Mouse (Mus musculus): Measurements from ENCODE around the gene Plcb4.

DNA sequence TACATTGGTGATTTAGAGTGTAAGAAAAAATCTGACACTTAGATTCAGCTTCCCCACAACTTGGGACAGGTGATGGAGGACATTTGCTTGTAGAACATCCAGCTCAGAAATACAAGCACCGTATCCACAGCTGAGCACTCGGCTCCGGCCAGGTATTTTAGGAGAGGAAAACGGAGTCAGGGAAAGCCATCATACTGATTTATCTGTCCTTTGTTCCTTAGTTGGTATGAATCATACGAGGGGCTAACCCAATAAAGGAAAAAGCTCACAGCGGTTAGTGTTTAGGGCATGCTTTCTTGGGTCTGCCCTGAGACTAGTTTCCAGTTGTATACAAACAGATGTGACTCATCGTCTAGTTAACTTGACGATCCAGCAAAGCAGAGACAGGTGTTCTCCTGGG, 110.9 kb downstream of the Plcb4 start:
- no peak for TF ChIP-seq CTCF (conservative IDR thresholded peaks at IDR 0.05; ENCODE audit: insufficient read depth, insufficient read length, low read depth, low read length)
- no peak for TF ChIP-seq POLR2A (IDR thresholded peaks at IDR 0.05; ENCODE audit: low read depth, low read length)
